Mouse (Mus musculus): Measurements from ENCODE around the gene Rhbdl1. TPM values are rescaled to one million over a fixed set of nuclear protein-coding genes. Genes with fewer than 3 reads are reported as not detected.

The Rhbdl1 gene
- polyA plus RNA-seq (2016; fragmentation: Nextera tagmentation; extraction: Ambion mirVana) = 1.7 and 3.1 TPM in 2 replicates

- Histone ChIP-seq H3K27ac (peak within 1 kb of the TSS; percentile 84), H3K27me3 (ENCODE audit: insufficient read depth, poor library complexity, severe bottlenecking) (no peaks in the 10 kb centered on the region), H3K9me3 (no peaks in the 10 kb centered on the region), H3K4me1 (replicated peaks) (peaks cover 67% of the 10 kb centered on the region), H3K36me3 (peaks cover 63% of the 10 kb centered on the region), H3K4me3 (peak within 1 kb of the TSS; percentile 52)
- WGBS = 2% methylated on average over 29 of the region's 29 CpGs
- DNase-seq (ENCODE audit: low spot score) = peak; percentile 70
These were observed at the start of gene Rhbdl1 for GRCm38 (mm10) chr17:25837076-25837410. Gene Rhbdl1, minus strand, starts transcription at chr17:25837295.

- no peak for DNase-seq (ENCODE audit: low spot score)
- Histone ChIP-seq H3K27me3 (ENCODE audit: insufficient read depth, poor library complexity, severe bottlenecking) (no peaks in the 10 kb centered on the region; the same call in 1 of the 2 replicates), H3K36me3 (peaks cover 77% of the 10 kb centered on the region), H3K9me3 (no peaks in the 10 kb centered on the region), H3K4me3 (no peak overlapping the region), H3K4me1 (replicated peaks) (peaks cover 40% of the 10 kb centered on the region), H3K27ac (no peak overlapping the region)
These were observed 49.7 kb upstream of the Rhbdl1 start for GRCm38 (mm10) chr17:25886806-25887205.

- WGBS = 60% methylated on average over 4 of the region's 4 CpGs
- no peak for DNase-seq (ENCODE audit: low spot score)
- no peaks in the 10 kb centered on the region; the same call in 1 of the 2 replicates for H3K27me3 ChIP-seq (ENCODE audit: insufficient read depth, poor library complexity, severe bottlenecking)
- peaks cover 72% of the 10 kb centered on the region for H3K36me3 ChIP-seq
- peaks cover 52% of the 10 kb centered on the region for H3K4me1 ChIP-seq (replicated peaks)
- no peaks in the 10 kb centered on the region for H3K9me3 ChIP-seq
- no peak overlapping the region for H3K27ac ChIP-seq
- H3K4me3 ChIP-seq = no peak overlapping the region
These were observed 48.5 kb upstream of the Rhbdl1 start for GRCm38 (mm10) chr17:25885636-25886035.

- peak overlapping the region; percentile 93 for H3K27ac ChIP-seq
- DNase-seq (ENCODE audit: low spot score) = no peak
- no peaks in the 10 kb centered on the region for H3K9me3 ChIP-seq
- no peaks in the 10 kb centered on the region; the same call in 1 of the 2 replicates for H3K27me3 ChIP-seq (ENCODE audit: insufficient read depth, poor library complexity, severe bottlenecking)
- peaks cover 65% of the 10 kb centered on the region for H3K36me3 ChIP-seq
- H3K4me1 ChIP-seq (replicated peaks) = peaks cover 70% of the 10 kb centered on the region
- 85% methylated on average over 3 of the region's 3 CpGs for WGBS
- no peak overlapping the region for H3K4me3 ChIP-seq
These were observed 46.7 kb upstream of the Rhbdl1 start for GRCm38 (mm10) chr17:25883824-25884223.

- Histone ChIP-seq H3K27me3 (ENCODE audit: insufficient read depth, poor library complexity, severe bottlenecking) (no peaks in the 10 kb centered on the region; the same call in 1 of the 2 replicates), H3K36me3 (peaks cover 65% of the 10 kb centered on the region), H3K4me1 (replicated peaks) (peaks cover 76% of the 10 kb centered on the region), H3K27ac (peak overlapping the region; percentile 93), H3K4me3 (no peak overlapping the region), H3K9me3 (no peaks in the 10 kb centered on the region)
- WGBS = 84% methylated on average over 8 of the region's 8 CpGs
- no peak for DNase-seq (ENCODE audit: low spot score)
These were observed 46.2 kb upstream of the Rhbdl1 start for GRCm38 (mm10) chr17:25883268-25883667.

GRCm38 (mm10) chr17:25882306-25882705 lies 45.2 kb upstream of the Rhbdl1 start:
- Histone ChIP-seq H3K9me3 (no peaks in the 10 kb centered on the region), H3K4me3 (no peak overlapping the region), H3K27ac (peak overlapping the region; percentile 93), H3K4me1 (replicated peaks) (peaks cover 85% of the 10 kb centered on the region), H3K36me3 (peaks cover 65% of the 10 kb centered on the region), H3K27me3 (ENCODE audit: insufficient read depth, poor library complexity, severe bottlenecking) (no peaks in the 10 kb centered on the region; the same call in 1 of the 2 replicates)
- WGBS = 17% methylated on average over 5 of the region's 5 CpGs
- peak; percentile 39 for DNase-seq (ENCODE audit: low spot score)

GRCm38 (mm10) chr17:25881691-25882090 lies 44.6 kb upstream of the Rhbdl1 start:
- Histone ChIP-seq H3K27ac (peak overlapping the region; percentile 93), H3K4me3 (no peak overlapping the region), H3K9me3 (no peaks in the 10 kb centered on the region), H3K36me3 (peaks cover 68% of the 10 kb centered on the region), H3K4me1 (replicated peaks) (peaks cover 91% of the 10 kb centered on the region), H3K27me3 (ENCODE audit: insufficient read depth, poor library complexity, severe bottlenecking) (no peaks in the 10 kb centered on the region; the same call in 1 of the 2 replicates)
- DNase-seq (ENCODE audit: low spot score) = peak; percentile 79
- WGBS = 11% methylated on average over 4 of the region's 4 CpGs

GRCm38 (mm10) chr17:25880913-25881641 lies 44.0 kb upstream of the Rhbdl1 start:
- no peaks in the 10 kb centered on the region for H3K9me3 ChIP-seq
- peaks cover 68% of the 10 kb centered on the region for H3K36me3 ChIP-seq
- peaks cover 95% of the 10 kb centered on the region for H3K4me1 ChIP-seq (replicated peaks)
- peak overlapping the region; percentile 29 for H3K4me3 ChIP-seq
- no peaks in the 10 kb centered on the region; the same call in 1 of the 2 replicates for H3K27me3 ChIP-seq (ENCODE audit: insufficient read depth, poor library complexity, severe bottlenecking)
- DNase-seq (ENCODE audit: low spot score) = peak; percentile 88
- 4% methylated on average over 5 of the region's 5 CpGs for WGBS
- H3K27ac ChIP-seq = peak overlapping the region; percentile 93

GRCm38 (mm10) chr17:25880196-25880910 lies 43.3 kb upstream of the Rhbdl1 start, which contains the start of gene Wfikkn1:
Gene Wfikkn1, minus strand, starts transcription at chr17:25880858.
- H3K9me3 ChIP-seq = no peaks in the 10 kb centered on the region
- H3K27ac ChIP-seq = peak within 1 kb of the TSS; percentile 93
- peak within 1 kb of the TSS; percentile 29 for H3K4me3 ChIP-seq
- H3K4me1 ChIP-seq (replicated peaks) = peaks cover 94% of the 10 kb centered on the region
- DNase-seq (ENCODE audit: low spot score) = peak; percentile 76
- WGBS = 12% methylated on average over 5 of the region's 5 CpGs
- no peaks in the 10 kb centered on the region; the same call in 1 of the 2 replicates for H3K27me3 ChIP-seq (ENCODE audit: insufficient read depth, poor library complexity, severe bottlenecking)
- peaks cover 63% of the 10 kb centered on the region for H3K36me3 ChIP-seq

- Histone ChIP-seq H3K27ac (peak overlapping the region; percentile 93), H3K9me3 (no peaks in the 10 kb centered on the region), H3K27me3 (ENCODE audit: insufficient read depth, poor library complexity, severe bottlenecking) (no peaks in the 10 kb centered on the region; the same call in 1 of the 2 replicates), H3K36me3 (peaks cover 59% of the 10 kb centered on the region), H3K4me3 (peak overlapping the region; percentile 29), H3K4me1 (replicated peaks) (peaks cover 93% of the 10 kb centered on the region)
- 66% methylated on average over 8 of the region's 8 CpGs for WGBS
- no peak for DNase-seq (ENCODE audit: low spot score)
These were observed 42.7 kb upstream of the Rhbdl1 start for GRCm38 (mm10) chr17:25879750-25880149.

- Histone ChIP-seq H3K36me3 (peaks cover 54% of the 10 kb centered on the region), H3K4me1 (replicated peaks) (peaks cover 92% of the 10 kb centered on the region), H3K27me3 (ENCODE audit: insufficient read depth, poor library complexity, severe bottlenecking) (no peaks in the 10 kb centered on the region; the same call in 1 of the 2 replicates), H3K4me3 (peak overlapping the region; percentile 29), H3K9me3 (no peaks in the 10 kb centered on the region), H3K27ac (peak overlapping the region; percentile 93)
- WGBS = 39% methylated on average over 4 of the region's 4 CpGs
- peak; percentile 64 for DNase-seq (ENCODE audit: low spot score)
These were observed 42.2 kb upstream of the Rhbdl1 start for GRCm38 (mm10) chr17:25879261-25879660.

- DNase-seq (ENCODE audit: low spot score) = no peak
- peaks cover 92% of the 10 kb centered on the region for H3K4me1 ChIP-seq (replicated peaks)
- H3K4me3 ChIP-seq = peak overlapping the region; percentile 29
- WGBS = 83% methylated on average over 19 of the region's 19 CpGs
- H3K9me3 ChIP-seq = no peaks in the 10 kb centered on the region
- peaks cover 48% of the 10 kb centered on the region for H3K36me3 ChIP-seq
- H3K27me3 ChIP-seq (ENCODE audit: insufficient read depth, poor library complexity, severe bottlenecking) = no peaks in the 10 kb centered on the region; the same call in 1 of the 2 replicates
- H3K27ac ChIP-seq = peak overlapping the region; percentile 93; the same call in 1 of the 2 replicates
These were observed 41.6 kb upstream of the Rhbdl1 start for GRCm38 (mm10) chr17:25878611-25879180.

All from hindbrain, embryonic 10.5 days (tissue).